Mouse (Mus musculus): Measurements from ENCODE around the gene Hspa1l. TPM values are rescaled to one million over a fixed set of nuclear protein-coding genes. Genes with fewer than 3 reads are reported as not detected.

Gene Hspa1l
- polyA plus RNA-seq, 1 experiment: 1.3 TPM

DNA sequence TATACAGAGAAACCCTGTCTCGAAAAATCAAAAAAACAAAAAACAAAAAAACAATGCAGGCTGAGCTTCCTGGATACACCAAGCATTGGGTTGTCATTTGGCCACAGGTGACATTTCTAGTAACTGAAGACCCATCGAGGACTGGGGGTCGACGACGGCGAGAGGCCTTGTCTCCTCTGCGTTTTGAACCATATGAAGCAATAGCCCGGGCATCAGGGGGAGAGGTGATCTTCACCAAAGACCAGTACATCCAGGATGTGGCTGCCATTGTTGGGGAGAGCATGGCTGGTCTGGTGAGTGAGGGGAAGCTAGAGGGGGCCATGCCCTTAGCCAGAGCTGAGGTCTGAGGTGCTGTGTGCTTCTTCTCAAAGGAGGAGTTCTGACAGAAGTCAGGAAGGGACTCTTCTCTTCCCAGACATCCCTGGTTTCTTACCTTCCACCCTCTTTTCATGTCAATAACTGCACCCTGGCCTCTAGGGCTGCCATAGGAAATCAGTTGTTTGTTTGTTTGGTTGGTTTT is 50.1 kb downstream of the Hspa1l start:
- 88% methylated on average over 8 of the region's 8 CpGs for WGBS
- TF ChIP-seq CTCF (IDR thresholded peaks at IDR 0.05; ENCODE audit: insufficient read depth, low read length) (no peak), POLR2A (IDR thresholded peaks at IDR 0.05; ENCODE audit: borderline replicate concordance, extremely low read depth, low read depth, low read length) (no peak)

DNA sequence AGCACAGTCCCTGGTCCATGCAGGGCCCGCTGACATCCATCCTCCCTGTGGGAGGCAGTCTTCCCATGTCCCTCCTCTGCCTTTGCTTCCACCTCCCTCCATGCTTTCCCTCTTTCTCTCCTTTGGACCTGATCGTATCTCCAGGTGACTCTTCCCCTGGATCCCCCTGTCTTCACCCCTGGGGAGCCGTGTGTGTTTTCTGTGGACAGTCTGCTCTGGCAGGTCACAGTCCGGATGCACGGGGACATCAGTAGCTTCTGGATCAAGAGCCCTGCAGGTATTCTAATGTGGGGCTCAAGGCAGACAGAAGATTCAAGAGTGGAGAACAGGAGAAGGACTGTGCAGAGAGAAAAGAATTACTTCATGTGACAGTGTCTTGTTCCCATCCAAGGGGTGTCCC is 50.7 kb downstream of the Hspa1l start:
- no peak for TF ChIP-seq CTCF (IDR thresholded peaks at IDR 0.05; ENCODE audit: insufficient read depth, low read length)
- no peak for TF ChIP-seq POLR2A (IDR thresholded peaks at IDR 0.05; ENCODE audit: borderline replicate concordance, extremely low read depth, low read depth, low read length)
- WGBS: 86% methylated on average over 5 of the region's 5 CpGs
- Histone ChIP-seq H3K4me3 (replicated peaks; ENCODE audit: extremely low read depth, low read depth, low read length) (no peak overlapping the region), H3K4me1 (ENCODE audit: control insufficient read depth, insufficient read depth, low read length) (peaks cover 17% of the 10 kb centered on the region)
- DNase-seq: no peak

More for the DNA sequence above, 50.1 kb downstream of the Hspa1l start:
- Histone ChIP-seq H3K4me3 (replicated peaks; ENCODE audit: extremely low read depth, low read depth, low read length) (no peak overlapping the region), H3K4me1 (ENCODE audit: control insufficient read depth, insufficient read depth, low read length) (peaks cover 17% of the 10 kb centered on the region)
- DNase-seq: no peak

- 51% methylated on average over 4 of the region's 4 CpGs for WGBS
- no peak overlapping the region for H3K4me3 ChIP-seq (replicated peaks; ENCODE audit: extremely low read depth, low read depth, low read length)
- DNase-seq: no peak
- TF ChIP-seq POLR2A (IDR thresholded peaks at IDR 0.05; ENCODE audit: borderline replicate concordance, extremely low read depth, low read depth, low read length): no peak
- peaks cover 17% of the 10 kb centered on the region for H3K4me1 ChIP-seq (ENCODE audit: control insufficient read depth, insufficient read depth, low read length)
These were observed 51.3 kb downstream of the Hspa1l start for GRCm38 (mm10) chr17:35023756-35024155.

- Histone ChIP-seq H3K4me3 (replicated peaks; ENCODE audit: extremely low read depth, low read depth, low read length) (no peak overlapping the region), H3K4me1 (ENCODE audit: control insufficient read depth, insufficient read depth, low read length) (peaks cover 17% of the 10 kb centered on the region)
- WGBS: 57% methylated on average over 13 of the region's 13 CpGs
- no peak for DNase-seq
- TF ChIP-seq CTCF (IDR thresholded peaks at IDR 0.05; ENCODE audit: insufficient read depth, low read length) (no peak), POLR2A (IDR thresholded peaks at IDR 0.05; ENCODE audit: borderline replicate concordance, extremely low read depth, low read depth, low read length) (no peak)
These were observed 51.8 kb downstream of the Hspa1l start for GRCm38 (mm10) chr17:35024261-35024660.

DNA sequence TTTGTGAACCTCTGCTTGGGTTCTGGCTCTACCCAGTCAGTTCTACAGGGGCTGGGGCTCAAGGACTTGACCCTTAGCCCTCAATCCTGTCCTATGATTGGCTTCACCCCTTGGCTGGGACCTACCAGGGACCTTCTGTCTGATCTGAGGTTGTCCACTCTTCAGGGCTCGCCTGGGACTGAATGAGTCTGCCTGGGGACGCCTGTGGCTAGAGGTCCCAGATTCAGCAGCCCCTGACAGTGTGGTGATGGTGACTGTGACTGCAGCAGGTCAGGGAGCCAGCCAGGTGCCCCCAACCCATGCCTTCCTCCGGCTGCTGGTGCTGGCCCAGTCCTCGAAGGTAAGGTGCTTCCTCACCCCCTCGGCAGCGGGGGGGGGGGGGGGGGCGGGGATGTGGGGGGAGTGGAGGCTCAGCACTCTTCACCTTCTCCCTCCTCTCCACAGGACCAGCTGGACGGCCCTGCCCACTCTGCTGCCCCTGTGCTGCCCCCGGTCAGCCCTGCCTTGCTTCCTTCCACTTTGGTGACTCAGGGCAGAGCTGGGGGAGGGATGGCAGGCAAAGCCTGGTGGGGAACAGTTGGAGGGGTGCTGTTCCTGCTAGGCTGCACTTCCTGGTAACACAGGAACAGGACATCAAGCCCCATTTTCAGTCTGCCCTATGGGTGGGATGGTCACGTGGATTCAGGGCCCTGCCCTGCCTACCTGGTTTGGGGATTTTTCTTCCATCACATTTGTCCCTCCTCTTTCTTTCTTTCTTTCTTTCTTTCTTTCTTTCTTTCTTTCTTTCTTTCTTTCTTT is 52.4 kb downstream of the Hspa1l start:
- WGBS: 47% methylated on average over 9 of the region's 10 CpGs
- H3K4me1 ChIP-seq (ENCODE audit: control insufficient read depth, insufficient read depth, low read length): peaks cover 17% of the 10 kb centered on the region
- no peak for DNase-seq
- H3K4me3 ChIP-seq (replicated peaks; ENCODE audit: extremely low read depth, low read depth, low read length): no peak overlapping the region
- TF ChIP-seq CTCF (IDR thresholded peaks at IDR 0.05; ENCODE audit: insufficient read depth, low read length) (no peak), POLR2A (IDR thresholded peaks at IDR 0.05; ENCODE audit: borderline replicate concordance, extremely low read depth, low read depth, low read length) (no peak)

DNA sequence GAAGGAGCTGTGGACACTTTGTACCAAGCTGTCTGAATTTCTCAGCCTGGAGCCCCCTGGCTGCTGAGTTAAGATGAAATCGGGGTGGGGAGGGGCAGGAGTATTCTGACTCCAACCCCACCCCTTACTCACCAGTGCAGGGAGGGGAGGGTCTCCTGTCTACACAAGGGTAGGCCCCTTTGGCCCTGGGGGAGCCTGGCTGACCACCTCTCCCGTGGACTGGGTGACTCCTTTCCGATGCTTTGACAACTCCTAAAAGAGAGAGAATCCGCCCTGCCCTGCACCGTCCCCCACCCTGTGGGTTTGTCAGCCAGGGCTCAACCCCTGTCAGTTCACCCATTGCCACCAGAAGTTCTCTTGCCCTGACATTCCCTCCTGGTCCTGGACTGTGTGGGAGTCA is 53.7 kb downstream of the Hspa1l start:
- no peak for DNase-seq
- 84% methylated on average over 5 of the region's 5 CpGs for WGBS
- Histone ChIP-seq H3K4me1 (ENCODE audit: control insufficient read depth, insufficient read depth, low read length) (peaks cover 14% of the 10 kb centered on the region), H3K4me3 (replicated peaks; ENCODE audit: extremely low read depth, low read depth, low read length) (no peak overlapping the region)
- no peak for TF ChIP-seq POLR2A (IDR thresholded peaks at IDR 0.05; ENCODE audit: borderline replicate concordance, extremely low read depth, low read depth, low read length)
- TF ChIP-seq CTCF (IDR thresholded peaks at IDR 0.05; ENCODE audit: insufficient read depth, low read length): no peak

- H3K4me1 ChIP-seq (ENCODE audit: control insufficient read depth, insufficient read depth, low read length): peaks cover 11% of the 10 kb centered on the region
- no peak for DNase-seq
- TF ChIP-seq CTCF (IDR thresholded peaks at IDR 0.05; ENCODE audit: insufficient read depth, low read length) (no peak), POLR2A (IDR thresholded peaks at IDR 0.05; ENCODE audit: borderline replicate concordance, extremely low read depth, low read depth, low read length) (no peak)
- 52% methylated on average over 13 of the region's 13 CpGs for WGBS
- H3K4me3 ChIP-seq (replicated peaks; ENCODE audit: extremely low read depth, low read depth, low read length): no peak within 1 kb of the TSS
These were observed 55.0 kb downstream of the Hspa1l start, which contains the start of gene Sapcd1 for GRCm38 (mm10) chr17:35027277-35028068. Gene Sapcd1, minus strand, starts transcription at chr17:35028016.

DNA sequence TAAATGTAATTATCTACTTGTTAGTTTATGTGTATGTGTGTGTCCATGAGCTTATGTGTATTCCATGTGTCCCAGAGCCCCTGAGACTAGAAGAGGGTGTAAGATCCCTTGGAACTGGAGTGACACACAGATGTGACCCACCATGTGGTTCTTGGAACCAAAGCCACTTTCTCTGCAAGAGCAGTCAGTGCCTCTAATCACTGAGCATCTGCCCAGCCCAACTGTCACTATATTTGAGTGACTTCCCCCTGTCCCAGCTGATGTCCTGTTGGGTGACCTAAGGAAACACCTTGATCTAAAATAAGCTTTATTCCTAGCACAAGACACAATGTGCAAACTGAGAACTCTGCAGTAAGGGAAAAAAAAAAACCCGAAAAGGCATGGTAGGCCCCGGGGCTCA is 55.8 kb downstream of the Hspa1l start:
- no peak for DNase-seq
- TF ChIP-seq POLR2A (IDR thresholded peaks at IDR 0.05; ENCODE audit: borderline replicate concordance, extremely low read depth, low read depth, low read length): no peak
- no peak for TF ChIP-seq CTCF (IDR thresholded peaks at IDR 0.05; ENCODE audit: insufficient read depth, low read length)
- WGBS: 55% methylated on average over 2 of the region's 2 CpGs
- no peak overlapping the region for H3K4me3 ChIP-seq (replicated peaks; ENCODE audit: extremely low read depth, low read depth, low read length)
- H3K4me1 ChIP-seq (ENCODE audit: control insufficient read depth, insufficient read depth, low read length): peaks cover 5% of the 10 kb centered on the region

Other genes with a start within 250 kb of the Hspa1l start
- 136 and 137 TPM in 2 replicates for gene C4b, start 228.8 kb upstream of the Hspa1l start, polyA plus RNA-seq (2012; rRNA removed)
- gene Cyp21a1, start 168.1 kb upstream of the Hspa1l start, polyA plus RNA-seq (2012; rRNA removed): 0.19 and 0.27 TPM in 2 replicates
- gene Stk19, start 135.8 kb upstream of the Hspa1l start, polyA plus RNA-seq (2012; rRNA removed): 45.1 and 46.0 TPM in 2 replicates
- gene Dxo, start 135.7 kb upstream of the Hspa1l start, polyA plus RNA-seq (2012; rRNA removed): 45.6 and 58.1 TPM in 2 replicates
- gene Skiv2l, start 122.5 kb upstream of the Hspa1l start, polyA plus RNA-seq (2012; rRNA removed): 77.8 and 94.8 TPM in 2 replicates
- 22.4 and 23.2 TPM in 2 replicates for gene Nelfe, start 122.3 kb upstream of the Hspa1l start, polyA plus RNA-seq (2012; rRNA removed)
- 20.8 and 23.8 TPM in 2 replicates for gene Cfb, start 110.2 kb upstream of the Hspa1l start, polyA plus RNA-seq (2012; rRNA removed)
- gene Zbtb12, start 93.2 kb upstream of the Hspa1l start, polyA plus RNA-seq (2012; rRNA removed): 10.6 and 12.3 TPM in 2 replicates
- gene Gm20547, start 90.7 kb upstream of the Hspa1l start, polyA plus RNA-seq (2012; rRNA removed): not detected in 2 replicates
- 25.8 and 27.7 TPM in 2 replicates for gene C2, start 74.4 kb upstream of the Hspa1l start, polyA plus RNA-seq (2012; rRNA removed)
- 192 and 199 TPM in 2 replicates for gene Ehmt2, start 74.2 kb upstream of the Hspa1l start, polyA plus RNA-seq (2012; rRNA removed)
- 11.6 and 13.5 TPM in 2 replicates for gene Slc44a4, start 58.2 kb upstream of the Hspa1l start, polyA plus RNA-seq (2012; rRNA removed)
- gene Neu1, start 41.5 kb upstream of the Hspa1l start, polyA plus RNA-seq (2012; rRNA removed): 40.4 and 46.6 TPM in 2 replicates
- gene Hspa1b, start 13.5 kb upstream of the Hspa1l start, polyA plus RNA-seq (2012; rRNA removed): 20.1 and 93.1 TPM in 2 replicates
- not detected in 2 replicates for gene Gm20481, start 2.8 kb upstream of the Hspa1l start, polyA plus RNA-seq (2012; rRNA removed)
- 12.9 and 66.3 TPM in 2 replicates for gene Hspa1a, start 547 bp upstream of the Hspa1l start, polyA plus RNA-seq (2012; rRNA removed)
- gene Lsm2, start 9.2 kb downstream of the Hspa1l start, polyA plus RNA-seq (2012; rRNA removed): 42.3 and 51.6 TPM in 2 replicates
- 119 and 159 TPM in 2 replicates for gene Vars, start 28.3 kb downstream of the Hspa1l start, polyA plus RNA-seq (2012; rRNA removed)
- 4.0 and 4.2 TPM in 2 replicates for gene Vwa7, start 43.9 kb downstream of the Hspa1l start, polyA plus RNA-seq (2012; rRNA removed)
- 2.1 and 2.8 TPM in 2 replicates for gene Sapcd1, start 55.3 kb downstream of the Hspa1l start, polyA plus RNA-seq (2012; rRNA removed)
- gene Msh5, start 74.0 kb downstream of the Hspa1l start, polyA plus RNA-seq (2012; rRNA removed): 5.4 and 6.0 TPM in 2 replicates
- gene Clic1, start 77.3 kb downstream of the Hspa1l start, polyA plus RNA-seq (2012; rRNA removed): 124 and 153 TPM in 2 replicates
- 137 and 141 TPM in 2 replicates for gene Ddah2, start 86.3 kb downstream of the Hspa1l start, polyA plus RNA-seq (2012; rRNA removed)
- gene Ly6g6c, start 92.7 kb downstream of the Hspa1l start, polyA plus RNA-seq (2012; rRNA removed): 3.8 and 90.0 TPM in 2 replicates
- 1.0 and 2.1 TPM in 2 replicates for gene Mpig6b, start 93.5 kb downstream of the Hspa1l start, polyA plus RNA-seq (2012; rRNA removed)
- 5.8 and 25.7 TPM in 2 replicates for gene Ly6g6e, start 104.2 kb downstream of the Hspa1l start, polyA plus RNA-seq (2012; rRNA removed)
- 14.5 and 16.7 TPM in 2 replicates for gene Ly6g6d, start 105.4 kb downstream of the Hspa1l start, polyA plus RNA-seq (2012; rRNA removed)
- 0.16 and 0.84 TPM in 2 replicates for gene Ly6g6f, start 112.9 kb downstream of the Hspa1l start, polyA plus RNA-seq (2012; rRNA removed)
- 196 and 245 TPM in 2 replicates for gene Abhd16a, start 116.6 kb downstream of the Hspa1l start, polyA plus RNA-seq (2012; rRNA removed)
- not detected in 2 replicates for gene Ly6g5c, start 135.6 kb downstream of the Hspa1l start, polyA plus RNA-seq (2012; rRNA removed)
- 1.4 and 2.0 TPM in 2 replicates for gene Ly6g5b, start 142.7 kb downstream of the Hspa1l start, polyA plus RNA-seq (2012; rRNA removed)
- 17.9 and 21.9 TPM in 2 replicates for gene Gpank1, start 148.8 kb downstream of the Hspa1l start, polyA plus RNA-seq (2012; rRNA removed)
- gene Csnk2b, start 149.3 kb downstream of the Hspa1l start, polyA plus RNA-seq (2012; rRNA removed): 232 and 297 TPM in 2 replicates
- gene D17H6S53E, start 153.7 kb downstream of the Hspa1l start, polyA plus RNA-seq (2012; rRNA removed): 12.1 and 12.9 TPM in 2 replicates
- gene Apom, start 159.3 kb downstream of the Hspa1l start, polyA plus RNA-seq (2012; rRNA removed): 0.12 TPM in 1 of 2 replicates, not detected in the other
- gene Bag6, start 162.5 kb downstream of the Hspa1l start, polyA plus RNA-seq (2012; rRNA removed): 227 and 234 TPM in 2 replicates
- gene Prrc2a, start 192.2 kb downstream of the Hspa1l start, polyA plus RNA-seq (2012; rRNA removed): 327 and 373 TPM in 2 replicates
- gene Aif1, start 203.4 kb downstream of the Hspa1l start, polyA plus RNA-seq (2012; rRNA removed): 1.4 and 1.6 TPM in 2 replicates
- gene Lst1, start 215.7 kb downstream of the Hspa1l start, polyA plus RNA-seq (2012; rRNA removed): 19.7 and 37.0 TPM in 2 replicates
- 28.1 and 29.9 TPM in 2 replicates for gene Ltb, start 221.7 kb downstream of the Hspa1l start, polyA plus RNA-seq (2012; rRNA removed)
- gene Tnf, start 229.3 kb downstream of the Hspa1l start, polyA plus RNA-seq (2012; rRNA removed): 2.1 and 2.5 TPM in 2 replicates
- 1.0 and 1.1 TPM in 2 replicates for gene Lta, start 232.6 kb downstream of the Hspa1l start, polyA plus RNA-seq (2012; rRNA removed)
- gene Gm16181, start 248.1 kb downstream of the Hspa1l start, polyA plus RNA-seq (2012; rRNA removed): 1.2 TPM in 1 of 2 replicates, not detected in the other